Mouse (Mus musculus) hindbrain, embryonic 12.5 days (tissue): Measurements from ENCODE around the gene Pdlim5. TPM values are rescaled to one million over a fixed set of nuclear protein-coding genes. Genes with fewer than 3 reads are reported as not detected.
A peak's percentile ranks its signal among the peaks of the same experiment; 100 is the strongest.
"Not testable (repeated sequence)": the region's sequence is repeated elsewhere in the genome, so short reads cannot be mapped to it uniquely, and the experiment has no call there.

ENCODE experiments used
- ATAC-seq: fragments of 200-750 bp; cut with Nextera tagmentation; 2 replicates; pipeline ENCODE4 v1.8.0; 2017; ENCODE audit warnings: moderate TSS enrichment; ENCODE audit not compliant: low FRiP score
- H3K27ac ChIP-seq: fragments of 300-500 bp; sonication (generic); 2 replicates; pipeline ENCODE4 v1.5.1; 2016; ENCODE audit warnings: mild to moderate bottlenecking
- H3K27me3 ChIP-seq: fragments of 300-500 bp; sonication (generic); 2 replicates; pipeline ENCODE4 v1.6.1; 2016; ENCODE audit warnings: mild to moderate bottlenecking
- H3K36me3 ChIP-seq: fragments of 300-500 bp; sonication (generic); 2 replicates; pipeline ENCODE4 v1.6.1; 2016; ENCODE audit warnings: mild to moderate bottlenecking
- H3K4me1 ChIP-seq: fragments of 300-500 bp; sonication (generic); 2 replicates; pipeline ENCODE4 v1.6.1; 2016
- H3K4me2 ChIP-seq: fragments of 300-500 bp; sonication (generic); replicated peaks from 2 replicates; pipeline ENCODE4 v1.6.1; 2016; ENCODE audit warnings: mild to moderate bottlenecking
- H3K4me3 ChIP-seq: fragments of 300-500 bp; sonication (generic); 2 replicates; pipeline ENCODE4 v1.5.1; 2016; ENCODE audit warnings: mild to moderate bottlenecking
- H3K9ac ChIP-seq: fragments of 300-500 bp; sonication (generic); 2 replicates; pipeline ENCODE4 v1.6.1; 2016; ENCODE audit warnings: mild to moderate bottlenecking, moderate library complexity
- H3K9me3 ChIP-seq: fragments of 300-500 bp; sonication (generic); replicated peaks from 2 replicates; pipeline ENCODE4 v1.6.1; 2016; ENCODE audit warnings: mild to moderate bottlenecking
- WGBS: fragments of 180-500 bp; shearing (Covaris S2); methylation state at CpG from one replicate; pipeline ENCODE4 v1.1.7; 2016; 5-methylcytosine and 5-hydroxymethylcytosine counted together
- polyA plus RNA-seq: library from polyadenylated mRNA; unstranded; fragments of >200 nt; fragmentation: Nextera tagmentation; extraction: Ambion mirVana; gene quantifications from 2 replicates; pipeline ENCODE4 v1.2.1, GENCODE M21; 2016

Pdlim5 gene
- polyA plus RNA-seq, result 20.2 and 21.9 TPM in 2 replicates

DNA sequence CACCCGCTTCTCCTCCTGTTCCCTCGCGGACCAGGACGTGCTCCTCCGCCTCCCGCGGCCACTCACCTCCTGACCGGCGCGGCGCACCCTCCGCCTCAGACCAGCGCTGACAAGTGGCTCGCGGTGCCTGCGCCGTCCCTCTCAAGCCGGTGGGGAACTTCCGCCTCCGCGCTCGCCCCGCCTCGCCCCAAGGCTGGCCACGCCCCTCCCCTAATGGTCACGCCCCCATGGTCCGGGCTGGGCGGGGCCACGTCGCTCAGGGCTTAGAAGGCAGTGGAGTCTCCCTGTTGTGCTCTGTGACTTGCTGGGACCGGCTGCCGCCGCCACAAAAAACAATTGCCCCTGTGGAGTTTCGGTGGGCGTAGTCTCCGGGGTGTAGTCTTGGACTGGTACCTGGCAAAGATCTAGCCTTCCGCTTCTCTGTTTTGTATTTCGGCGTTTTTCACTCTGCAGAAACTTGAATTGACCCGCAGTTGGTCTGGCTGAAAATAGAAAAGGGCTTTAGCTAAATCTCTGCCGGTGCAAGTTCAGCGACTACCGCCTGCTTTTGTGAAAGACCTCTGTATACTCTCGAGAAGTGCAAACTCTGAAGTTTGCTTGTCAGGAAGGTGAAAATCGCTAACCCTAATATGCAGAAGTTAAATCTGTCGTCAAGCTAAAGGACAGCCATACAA lies at the start of gene Pdlim5:
Pdlim5 (minus strand) TSS at position 177 of the 674 bp plus-strand sequence.
- ATAC-seq, result peak; percentile 100

DNA sequence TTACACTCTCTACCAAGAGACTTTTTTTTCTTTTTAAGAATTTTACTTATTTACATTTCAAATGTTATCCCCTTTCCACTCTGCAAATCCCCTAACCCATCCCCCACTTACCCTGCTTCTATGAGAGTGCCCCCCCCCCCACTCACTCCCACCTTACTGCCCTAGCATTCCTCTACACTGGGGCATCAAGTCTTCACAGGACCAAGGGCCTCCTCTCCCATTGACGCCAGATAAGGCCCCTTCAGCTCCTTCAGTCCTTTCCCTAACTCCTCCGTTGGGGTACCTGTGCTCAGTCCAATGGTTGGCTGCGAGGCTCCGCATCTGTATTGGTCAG lies 48.2 kb upstream of the Pdlim5 start:
- no peaks in the 10 kb centered on the region for H3K27me3 ChIP-seq
- no peak overlapping the region for H3K4me3 ChIP-seq
- 41% methylated on average over 4 of the region's 4 CpGs for WGBS
- no peaks in the 10 kb centered on the region for H3K36me3 ChIP-seq
- H3K9ac ChIP-seq, result no peak overlapping the region
- ATAC-seq, result no peak
- no peak overlapping the region for H3K4me2 ChIP-seq
- no peaks in the 10 kb centered on the region for H3K4me1 ChIP-seq
- no peak overlapping the region for H3K27ac ChIP-seq
- no peaks in the 10 kb centered on the region for H3K9me3 ChIP-seq

More for the DNA sequence above, at the start of gene Pdlim5:
- Histone ChIP-seq H3K9ac (peak within 1 kb of the TSS; percentile 74), H3K27me3 (0 out of 2 replicates have a peak, but pooled peaks cover 10% of the 10 kb centered on the region), H3K4me3 (peak within 1 kb of the TSS; percentile 78), H3K4me1 (peaks cover 7% of the 10 kb centered on the region; the same call in 1 of the 2 replicates), H3K4me2 (peak within 1 kb of the TSS; percentile 88), H3K36me3 (no peaks in the 10 kb centered on the region), H3K27ac (peak within 1 kb of the TSS; percentile 68), H3K9me3 (no peaks in the 10 kb centered on the region)
- under 1% methylated on average over 45 of the region's 46 CpGs for WGBS

DNA sequence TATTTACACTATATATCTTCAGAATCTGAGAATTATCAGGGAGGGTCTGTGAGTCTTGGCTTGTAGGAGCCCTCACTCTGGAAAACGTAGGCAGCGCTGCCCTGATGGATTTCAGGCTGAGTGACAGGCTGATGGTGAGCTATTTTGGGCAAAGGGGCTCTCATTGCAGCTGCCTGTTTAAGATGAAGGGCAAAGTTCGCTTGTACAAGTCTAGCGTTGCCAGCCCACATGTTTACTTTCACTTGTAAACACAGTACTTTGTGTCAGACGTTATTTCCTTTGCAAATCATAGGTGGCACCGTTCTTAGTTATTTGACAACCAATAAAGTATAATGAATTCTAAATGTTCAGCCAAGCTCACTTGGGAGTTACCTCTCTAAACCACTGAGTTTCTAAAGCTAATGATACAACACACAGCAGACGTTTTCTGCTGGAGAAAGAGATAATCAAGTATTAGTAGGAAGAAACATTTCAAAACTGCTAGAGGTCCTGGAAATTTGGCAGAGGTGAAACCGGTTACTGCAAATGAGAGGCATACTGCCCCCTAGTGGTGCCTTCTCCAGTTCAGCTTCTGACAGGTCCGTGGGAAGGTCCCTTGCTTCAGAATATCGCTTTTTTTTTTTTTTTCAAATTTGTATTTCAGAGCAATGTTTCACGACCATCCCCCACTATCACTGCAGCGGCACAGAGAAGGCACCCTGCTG lies 47.7 kb upstream of the Pdlim5 start:
- 16% methylated on average over 12 of the region's 12 CpGs for WGBS
- ATAC-seq, result no peak
- no peak overlapping the region for H3K9ac ChIP-seq
- H3K27ac ChIP-seq, result no peak overlapping the region
- no peaks in the 10 kb centered on the region for H3K36me3 ChIP-seq
- no peak overlapping the region for H3K4me3 ChIP-seq
- H3K4me2 ChIP-seq, result no peak overlapping the region
- H3K27me3 ChIP-seq, result no peaks in the 10 kb centered on the region
- no peaks in the 10 kb centered on the region for H3K4me1 ChIP-seq
- H3K9me3 ChIP-seq, result no peaks in the 10 kb centered on the region

DNA sequence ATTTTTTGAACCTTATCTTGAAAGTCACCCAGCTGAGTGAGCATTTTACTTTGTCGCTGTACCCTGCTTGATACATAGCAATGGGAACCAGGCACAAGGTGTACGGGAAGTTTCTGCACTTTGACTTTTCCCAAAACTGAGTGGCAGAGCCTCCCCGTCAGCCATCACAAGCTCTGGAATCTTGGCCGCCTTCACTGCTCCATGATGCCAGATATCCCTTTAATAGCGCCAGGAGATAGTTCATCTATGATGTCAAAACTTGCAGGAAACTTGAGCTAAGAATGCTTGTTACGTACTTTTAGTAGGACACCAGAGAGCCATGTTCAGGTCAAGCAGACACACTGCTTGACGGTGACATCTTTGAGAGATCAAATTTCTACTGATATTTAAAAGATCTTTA lies 46.7 kb upstream of the Pdlim5 start:
- Histone ChIP-seq H3K4me2 (no peak overlapping the region), H3K9ac (no peak overlapping the region), H3K27ac (no peak overlapping the region), H3K4me3 (no peak overlapping the region), H3K27me3 (no peaks in the 10 kb centered on the region), H3K9me3 (no peaks in the 10 kb centered on the region), H3K4me1 (no peaks in the 10 kb centered on the region), H3K36me3 (no peaks in the 10 kb centered on the region)
- ATAC-seq, result no peak
- WGBS, result 86% methylated on average over 7 of the region's 7 CpGs

DNA sequence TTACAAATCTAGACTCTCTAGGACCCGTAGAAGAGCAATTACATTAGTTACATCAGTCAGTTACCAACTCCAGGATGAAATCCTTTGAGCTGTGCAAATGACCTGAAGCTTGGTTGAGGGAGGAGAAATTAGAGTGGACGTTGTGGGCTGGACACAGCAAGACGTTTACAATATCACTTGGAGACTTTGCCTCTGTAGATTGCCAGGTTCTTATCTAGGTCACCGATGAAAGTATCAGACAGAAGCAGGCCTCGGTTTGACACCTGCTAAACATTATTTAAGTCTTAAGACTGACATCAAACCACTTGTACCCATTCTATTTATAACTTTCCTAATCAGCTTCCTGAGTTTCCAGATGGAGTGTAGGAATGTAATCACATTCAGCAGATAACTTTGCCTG lies 45.6 kb upstream of the Pdlim5 start:
- no peaks in the 10 kb centered on the region for H3K9me3 ChIP-seq
- H3K4me1 ChIP-seq, result no peaks in the 10 kb centered on the region
- H3K9ac ChIP-seq, result no peak overlapping the region
- 70% methylated on average over 5 of the region's 5 CpGs for WGBS
- H3K4me3 ChIP-seq, result no peak overlapping the region
- H3K27ac ChIP-seq, result no peak overlapping the region
- H3K36me3 ChIP-seq, result no peaks in the 10 kb centered on the region
- no peak for ATAC-seq
- no peak overlapping the region for H3K4me2 ChIP-seq
- no peaks in the 10 kb centered on the region for H3K27me3 ChIP-seq

DNA sequence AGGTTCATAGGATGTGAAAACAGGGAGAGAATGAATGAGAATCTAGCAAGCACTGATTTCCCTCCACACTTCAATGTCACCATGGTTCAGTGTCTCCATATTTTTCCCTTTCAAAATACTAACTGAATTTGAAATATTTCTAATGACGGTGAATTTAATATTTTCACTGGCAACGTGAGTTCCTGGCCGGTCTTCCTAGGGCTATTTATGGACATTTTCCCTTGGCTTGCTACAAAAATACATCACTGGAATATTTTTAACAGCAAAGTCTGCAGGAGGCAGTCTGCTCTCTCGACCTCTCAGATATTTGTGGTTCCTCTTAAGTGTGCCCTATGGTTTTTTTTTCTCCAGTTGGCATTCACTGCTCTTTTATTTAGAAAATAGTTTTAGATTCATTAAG lies 44.7 kb upstream of the Pdlim5 start:
- Histone ChIP-seq H3K4me1 (no peaks in the 10 kb centered on the region), H3K36me3 (no peaks in the 10 kb centered on the region), H3K9me3 (no peaks in the 10 kb centered on the region), H3K27ac (no peak overlapping the region), H3K4me3 (no peak overlapping the region), H3K27me3 (no peaks in the 10 kb centered on the region), H3K9ac (no peak overlapping the region), H3K4me2 (no peak overlapping the region)
- no peak for ATAC-seq
- WGBS, result 71% methylated on average over 4 of the region's 4 CpGs

DNA sequence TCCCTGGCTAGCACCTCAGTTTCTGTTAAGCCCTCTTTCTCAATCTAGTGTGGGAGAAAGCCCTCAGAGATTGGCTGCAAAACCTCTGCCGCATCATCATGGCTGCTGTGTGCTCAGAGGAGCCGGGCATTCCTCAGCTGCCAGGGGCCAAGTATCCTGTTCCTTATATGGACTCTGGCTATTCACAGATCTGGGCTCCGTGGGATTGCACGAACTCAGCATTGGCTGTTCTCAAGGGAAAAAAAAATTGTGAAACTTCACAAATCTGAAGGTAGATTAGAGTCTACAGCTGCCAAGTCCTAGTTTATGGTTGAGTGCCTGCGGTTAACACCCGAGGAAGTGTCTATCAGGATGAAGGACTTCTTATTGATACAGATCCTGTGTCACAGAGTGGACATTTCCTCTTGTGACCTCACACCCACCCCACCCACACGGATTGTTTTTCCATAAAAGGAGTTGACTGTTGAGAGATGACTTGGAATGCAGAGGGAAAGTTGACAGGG lies 44.1 kb upstream of the Pdlim5 start:
- Histone ChIP-seq H3K4me2 (no peak overlapping the region), H3K36me3 (no peaks in the 10 kb centered on the region), H3K27me3 (no peaks in the 10 kb centered on the region), H3K9ac (no peak overlapping the region), H3K4me1 (no peaks in the 10 kb centered on the region), H3K27ac (no peak overlapping the region), H3K4me3 (no peak overlapping the region), H3K9me3 (no peaks in the 10 kb centered on the region)
- no peak for ATAC-seq
- WGBS, result 40% methylated on average over 7 of the region's 7 CpGs

DNA sequence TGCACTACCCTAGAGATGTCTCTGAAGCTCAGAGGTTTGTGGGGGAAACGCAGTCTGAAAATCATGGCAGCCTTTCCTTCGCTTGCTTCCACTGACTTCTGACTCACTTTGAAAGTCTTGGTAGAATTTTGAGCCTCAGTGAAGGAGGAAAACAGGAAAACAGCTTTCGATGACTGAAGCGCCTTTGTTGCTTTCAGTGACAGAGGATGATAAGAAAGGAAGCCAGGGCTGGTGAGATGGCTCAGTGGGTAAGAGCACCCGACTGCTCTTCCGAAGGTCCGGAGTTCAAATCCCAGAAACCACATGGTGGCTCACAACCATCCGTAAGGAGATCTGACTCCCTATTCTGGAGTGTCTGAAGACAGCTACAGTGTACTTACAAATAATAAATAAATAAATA lies 43.1 kb upstream of the Pdlim5 start:
- 95% methylated on average over 8 of the region's 8 CpGs for WGBS
- H3K27ac ChIP-seq, H3K9ac ChIP-seq, ATAC-seq, H3K27me3 ChIP-seq, H3K4me1 ChIP-seq, H3K4me3 ChIP-seq, H3K36me3 ChIP-seq, H3K9me3 ChIP-seq, H3K4me2 ChIP-seq: not testable (repeated sequence)

DNA sequence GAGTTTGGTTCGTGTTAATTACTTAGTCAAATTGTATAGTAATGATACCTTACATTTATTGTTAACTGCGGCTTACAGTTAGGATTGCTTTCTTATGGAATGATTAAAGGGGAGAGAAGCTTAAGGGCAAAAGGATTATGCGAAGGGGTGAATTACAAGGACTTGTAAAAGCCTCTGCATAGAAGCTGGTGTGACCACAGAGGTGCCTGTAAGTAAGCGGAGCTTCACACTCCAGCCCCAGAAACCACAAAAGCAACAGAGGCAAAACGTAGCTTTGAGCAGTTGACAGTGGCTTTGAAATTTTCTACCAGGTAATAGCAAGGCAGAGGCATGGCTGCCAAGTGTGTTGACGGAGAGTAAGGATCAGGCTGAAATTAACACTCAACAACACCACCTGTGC lies 41.3 kb upstream of the Pdlim5 start:
- Histone ChIP-seq H3K9me3 (no peaks in the 10 kb centered on the region), H3K9ac (no peak overlapping the region), H3K4me3 (no peak overlapping the region), H3K4me1 (0 out of 2 replicates have a peak, but pooled peaks cover 5% of the 10 kb centered on the region), H3K27me3 (no peaks in the 10 kb centered on the region), H3K4me2 (no peak overlapping the region), H3K27ac (no peak overlapping the region), H3K36me3 (no peaks in the 10 kb centered on the region)
- WGBS, result 58% methylated on average over 6 of the region's 6 CpGs
- no peak for ATAC-seq

DNA sequence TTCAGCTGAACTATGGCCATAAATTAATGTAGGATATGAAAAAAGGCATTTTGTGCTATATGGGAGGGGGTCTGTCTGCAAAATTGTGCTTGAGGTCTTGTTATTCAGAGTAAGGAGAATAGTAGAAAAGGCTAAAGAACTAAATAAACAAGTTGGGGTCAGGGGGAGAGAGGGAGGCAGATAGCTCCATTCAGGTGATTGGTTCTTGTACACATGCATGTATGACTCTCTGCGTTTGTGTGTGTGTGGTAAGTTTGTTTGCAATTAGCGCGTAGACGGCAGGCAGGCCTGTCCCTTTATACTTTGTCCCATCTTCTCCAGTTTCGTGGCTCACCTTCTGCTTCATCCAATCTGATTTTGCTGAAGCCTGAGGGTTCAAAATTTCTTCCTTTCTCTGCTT lies 40.7 kb upstream of the Pdlim5 start:
- Histone ChIP-seq H3K27me3 (no peaks in the 10 kb centered on the region), H3K36me3 (no peaks in the 10 kb centered on the region), H3K4me1 (0 out of 2 replicates have a peak, but pooled peaks cover 5% of the 10 kb centered on the region), H3K4me3 (no peak overlapping the region), H3K27ac (no peak overlapping the region), H3K9me3 (no peaks in the 10 kb centered on the region), H3K9ac (no peak overlapping the region), H3K4me2 (no peak overlapping the region)
- 77% methylated on average over 5 of the region's 5 CpGs for WGBS
- no peak for ATAC-seq

DNA sequence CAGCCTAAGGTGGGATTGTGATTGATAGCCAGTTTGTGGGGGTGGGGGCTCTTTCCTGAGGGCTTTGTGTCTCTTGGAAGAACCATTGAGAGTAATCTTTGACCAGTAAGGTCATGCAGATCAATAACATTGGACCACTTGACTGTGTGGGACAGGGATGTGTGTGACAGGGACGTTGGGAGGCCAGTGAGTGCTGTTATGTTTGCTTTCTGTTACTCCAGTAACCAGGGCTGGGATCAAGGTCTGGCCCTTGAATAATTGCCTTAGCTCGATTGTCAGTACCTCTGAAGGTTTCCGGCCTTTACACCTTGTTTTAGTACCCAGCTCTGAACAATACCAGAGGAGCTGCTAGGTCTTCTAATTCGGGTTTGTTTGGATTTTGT lies 39.3 kb upstream of the Pdlim5 start:
- 0 out of 2 replicates have a peak, but pooled peaks cover 5% of the 10 kb centered on the region for H3K4me1 ChIP-seq
- H3K36me3 ChIP-seq, result no peaks in the 10 kb centered on the region
- no peak overlapping the region for H3K9ac ChIP-seq
- no peak overlapping the region for H3K27ac ChIP-seq
- 49% methylated on average over 4 of the region's 4 CpGs for WGBS
- H3K4me2 ChIP-seq, result no peak overlapping the region
- no peaks in the 10 kb centered on the region for H3K9me3 ChIP-seq
- ATAC-seq, result no peak
- H3K4me3 ChIP-seq, result no peak overlapping the region
- H3K27me3 ChIP-seq, result no peaks in the 10 kb centered on the region

DNA sequence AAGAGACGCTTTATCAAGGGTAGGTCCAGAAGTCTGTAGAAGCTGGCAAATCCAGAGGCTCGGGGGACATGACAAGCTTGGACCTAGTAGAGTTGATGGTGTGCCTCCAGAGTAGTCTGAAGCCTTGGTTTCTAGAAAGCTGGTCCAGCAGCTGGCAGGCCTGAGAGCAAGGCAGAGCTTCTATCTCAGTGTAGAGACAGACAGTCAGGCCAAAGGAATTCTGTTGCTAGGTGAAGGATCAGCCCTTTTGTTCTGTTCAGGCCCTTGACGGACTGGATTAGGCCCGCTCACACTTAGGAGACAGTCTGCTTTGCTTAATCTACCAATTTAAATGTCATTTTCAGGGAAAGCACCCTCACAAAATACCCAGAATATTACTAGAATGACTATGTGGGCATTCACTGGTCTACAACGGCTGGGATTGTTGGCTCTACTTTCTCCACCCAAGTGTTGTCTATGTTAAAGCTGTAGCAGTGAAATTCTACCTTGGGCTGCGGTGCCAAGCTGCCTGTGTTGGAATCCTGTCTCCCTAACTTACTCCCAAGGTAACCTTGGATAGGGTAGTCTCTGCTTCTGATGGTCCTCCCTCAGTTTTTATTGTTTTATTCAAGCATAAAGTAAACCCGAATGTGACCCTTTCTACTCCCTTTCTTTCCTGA lies 38.8 kb upstream of the Pdlim5 start:
- Histone ChIP-seq H3K36me3 (no peaks in the 10 kb centered on the region), H3K4me2 (no peak overlapping the region), H3K27ac (no peak overlapping the region), H3K4me1 (0 out of 2 replicates have a peak, but pooled peaks cover 5% of the 10 kb centered on the region), H3K4me3 (no peak overlapping the region), H3K27me3 (no peaks in the 10 kb centered on the region), H3K9me3 (no peaks in the 10 kb centered on the region), H3K9ac (no peak overlapping the region)
- 48% methylated on average over 7 of the region's 7 CpGs for WGBS
- no peak for ATAC-seq
